Mouse (Mus musculus): Measurements from ENCODE around the gene Atp1a3.

DNA sequence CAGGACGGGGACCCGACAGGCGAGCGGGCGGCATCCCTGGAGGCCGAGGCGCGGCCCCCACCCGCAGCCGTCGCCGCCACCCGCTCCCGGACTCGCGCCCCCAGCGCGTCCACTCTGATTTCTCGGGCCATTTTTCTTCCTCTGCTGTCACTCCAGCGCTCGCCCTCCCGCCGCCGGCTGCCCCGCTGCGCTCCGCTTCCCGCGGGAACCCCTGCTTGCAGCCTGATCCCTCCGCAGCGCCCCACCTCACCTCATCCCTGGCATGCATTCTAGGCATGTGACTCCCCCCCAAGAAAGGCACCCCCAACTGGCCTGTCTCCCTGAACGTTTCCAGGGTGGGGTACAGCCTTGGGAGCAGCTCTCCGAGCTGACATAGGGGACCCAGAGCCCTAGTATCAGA, 50.5 kb downstream of the Atp1a3 start:
- TF ChIP-seq CTCF (IDR thresholded peaks at IDR 0.05; ENCODE audit: extremely low read depth, insufficient read depth, insufficient read length, insufficient replicate concordance) (no peak), POLR2A (IDR thresholded peaks at IDR 0.05; ENCODE audit: low read depth, low read length) (no peak)
